Mouse (Mus musculus): ENCODE results near the gene Nexn. TPM values are rescaled to one million over a fixed set of nuclear protein-coding genes. Genes with fewer than 3 reads are reported as not detected.
"Not testable (repeated sequence)": the region's sequence is repeated elsewhere in the genome, so short reads cannot be mapped to it uniquely, and the experiment has no call there.

Nexn gene
- polyA plus RNA-seq, 1 experiment from 2014 or later, result 18.1 TPM

GRCm38 (mm10) chr3:152201651-152202050 is 64.5 kb downstream of the Nexn start:
- WGBS, result 84% methylated on average over 2 of the region's 2 CpGs
- no peaks in the 10 kb centered on the region for H3K4me1 ChIP-seq (replicated peaks; ENCODE audit: insufficient read depth, low read length)
- no peak overlapping the region for H3K4me2 ChIP-seq (ENCODE audit: low read length)
- H3K4me3 ChIP-seq (replicated peaks; ENCODE audit: low read depth, low read length), result no peak overlapping the region
- H3K9me3 ChIP-seq (replicated peaks; ENCODE audit: low read length), result no peaks in the 10 kb centered on the region
- H3K9ac ChIP-seq (ENCODE audit: low read depth, low read length), result no peak overlapping the region
- H3K27me3 ChIP-seq (ENCODE audit: insufficient read depth, low read length), result no peaks in the 10 kb centered on the region
- no peak overlapping the region for H3K27ac ChIP-seq
- no peak for DNase-seq (ENCODE audit: low spot score)
- no peak for TF ChIP-seq CTCF (IDR thresholded peaks at IDR 0.05; ENCODE audit: low read depth)
- ATAC-seq (replicated peaks; ENCODE audit: low FRiP score, low read depth), result no peak
- H3K36me3 ChIP-seq (ENCODE audit: insufficient read depth, low read length), result no peaks in the 10 kb centered on the region

GRCm38 (mm10) chr3:152201181-152201580 is 65.0 kb downstream of the Nexn start:
- Histone ChIP-seq H3K36me3 (ENCODE audit: insufficient read depth, low read length) (no peaks in the 10 kb centered on the region), H3K4me1 (replicated peaks; ENCODE audit: insufficient read depth, low read length) (no peaks in the 10 kb centered on the region), H3K9ac (ENCODE audit: low read depth, low read length) (no peak overlapping the region), H3K9me3 (replicated peaks; ENCODE audit: low read length) (no peaks in the 10 kb centered on the region), H3K4me3 (replicated peaks; ENCODE audit: low read depth, low read length) (no peak overlapping the region), H3K27ac (no peak overlapping the region), H3K27me3 (ENCODE audit: insufficient read depth, low read length) (no peaks in the 10 kb centered on the region), H3K4me2 (ENCODE audit: low read length) (no peak overlapping the region)
- DNase-seq (ENCODE audit: low spot score) (no peak), ATAC-seq (replicated peaks; ENCODE audit: low FRiP score, low read depth) (no peak)
- WGBS, result 91% methylated on average over 3 of the region's 3 CpGs
- TF ChIP-seq CTCF (IDR thresholded peaks at IDR 0.05; ENCODE audit: low read depth), result no peak

- no peak for TF ChIP-seq CTCF (IDR thresholded peaks at IDR 0.05; ENCODE audit: low read depth)
- no peak overlapping the region for H3K4me2 ChIP-seq (ENCODE audit: low read length)
- H3K27me3 ChIP-seq (ENCODE audit: insufficient read depth, low read length), result no peaks in the 10 kb centered on the region
- no peak for DNase-seq (ENCODE audit: low spot score)
- H3K9ac ChIP-seq (ENCODE audit: low read depth, low read length), result no peak overlapping the region
- H3K4me1 ChIP-seq (replicated peaks; ENCODE audit: insufficient read depth, low read length), result no peaks in the 10 kb centered on the region
- no peaks in the 10 kb centered on the region for H3K9me3 ChIP-seq (replicated peaks; ENCODE audit: low read length)
- H3K36me3 ChIP-seq (ENCODE audit: insufficient read depth, low read length), result no peaks in the 10 kb centered on the region
- H3K4me3 ChIP-seq (replicated peaks; ENCODE audit: low read depth, low read length), result no peak overlapping the region
- no peak for ATAC-seq (replicated peaks; ENCODE audit: low FRiP score, low read depth)
- WGBS, result 74% methylated on average over 3 of the region's 3 CpGs
- H3K27ac ChIP-seq, result no peak overlapping the region
Measured at GRCm38 (mm10) chr3:152199125-152199524, 67.0 kb downstream of the Nexn start.

- H3K9ac ChIP-seq (ENCODE audit: low read depth, low read length); H3K27me3 ChIP-seq (ENCODE audit: insufficient read depth, low read length); H3K9me3 ChIP-seq (replicated peaks; ENCODE audit: low read length); ATAC-seq (replicated peaks; ENCODE audit: low FRiP score, low read depth); H3K4me3 ChIP-seq (replicated peaks; ENCODE audit: low read depth, low read length); H3K4me1 ChIP-seq (replicated peaks; ENCODE audit: insufficient read depth, low read length); H3K36me3 ChIP-seq (ENCODE audit: insufficient read depth, low read length); DNase-seq (ENCODE audit: low spot score); H3K4me2 ChIP-seq (ENCODE audit: low read length); H3K27ac ChIP-seq: not testable (repeated sequence)
- 43% methylated on average over 2 of the region's 2 CpGs for WGBS
Measured at GRCm38 (mm10) chr3:152197246-152197645, 68.9 kb downstream of the Nexn start.

GRCm38 (mm10) chr3:152193635-152194097 is 72.5 kb downstream of the Nexn start:
- H3K4me1 ChIP-seq (replicated peaks; ENCODE audit: insufficient read depth, low read length), result peaks cover 11% of the 10 kb centered on the region; the same call in 1 of the 2 replicates
- WGBS, result 0% methylated on average over 17 of the region's 17 CpGs
- H3K9ac ChIP-seq (ENCODE audit: low read depth, low read length), result peak overlapping the region; percentile 56
- 0 out of 2 replicates have a peak, but pooled peaks have one; percentile 23 for TF ChIP-seq CTCF (IDR thresholded peaks at IDR 0.05; ENCODE audit: low read depth)
- no peaks in the 10 kb centered on the region for H3K27me3 ChIP-seq (ENCODE audit: insufficient read depth, low read length)
- peak overlapping the region; percentile 54 for H3K4me3 ChIP-seq (replicated peaks; ENCODE audit: low read depth, low read length)
- peak; percentile 95 for ATAC-seq (replicated peaks; ENCODE audit: low FRiP score, low read depth)
- peak overlapping the region; percentile 74 for H3K27ac ChIP-seq
- DNase-seq (ENCODE audit: low spot score), result peak; percentile 99
- no peaks in the 10 kb centered on the region for H3K9me3 ChIP-seq (replicated peaks; ENCODE audit: low read length)
- peak overlapping the region; percentile 74 for H3K4me2 ChIP-seq (ENCODE audit: low read length)
- H3K36me3 ChIP-seq (ENCODE audit: insufficient read depth, low read length), result no peaks in the 10 kb centered on the region

GRCm38 (mm10) chr3:152193177-152193576 is 73.0 kb downstream of the Nexn start:
- peak overlapping the region; percentile 74 for H3K4me2 ChIP-seq (ENCODE audit: low read length)
- no peaks in the 10 kb centered on the region for H3K27me3 ChIP-seq (ENCODE audit: insufficient read depth, low read length)
- peak overlapping the region; percentile 56 for H3K9ac ChIP-seq (ENCODE audit: low read depth, low read length)
- peaks cover 12% of the 10 kb centered on the region; the same call in 1 of the 2 replicates for H3K4me1 ChIP-seq (replicated peaks; ENCODE audit: insufficient read depth, low read length)
- H3K9me3 ChIP-seq (replicated peaks; ENCODE audit: low read length), result no peaks in the 10 kb centered on the region
- DNase-seq (ENCODE audit: low spot score), result no peak
- WGBS, result 1% methylated on average over 7 of the region's 7 CpGs
- no peaks in the 10 kb centered on the region for H3K36me3 ChIP-seq (ENCODE audit: insufficient read depth, low read length)
- no peak for TF ChIP-seq CTCF (IDR thresholded peaks at IDR 0.05; ENCODE audit: low read depth)
- peak overlapping the region; percentile 74 for H3K27ac ChIP-seq
- peak overlapping the region; percentile 54 for H3K4me3 ChIP-seq (replicated peaks; ENCODE audit: low read depth, low read length)
- no peak for ATAC-seq (replicated peaks; ENCODE audit: low FRiP score, low read depth)
